Mouse (Mus musculus): ENCODE measurements at regions not wholly inside any gene's neighbourhood (a gene's known extent, or its start where the extent isn't known, plus 50 kb on each side); places are given as distances from the start of the nearest gene placed in this dataset.
A peak's percentile ranks its signal among the peaks of the same experiment; 100 is the strongest.

DNA sequence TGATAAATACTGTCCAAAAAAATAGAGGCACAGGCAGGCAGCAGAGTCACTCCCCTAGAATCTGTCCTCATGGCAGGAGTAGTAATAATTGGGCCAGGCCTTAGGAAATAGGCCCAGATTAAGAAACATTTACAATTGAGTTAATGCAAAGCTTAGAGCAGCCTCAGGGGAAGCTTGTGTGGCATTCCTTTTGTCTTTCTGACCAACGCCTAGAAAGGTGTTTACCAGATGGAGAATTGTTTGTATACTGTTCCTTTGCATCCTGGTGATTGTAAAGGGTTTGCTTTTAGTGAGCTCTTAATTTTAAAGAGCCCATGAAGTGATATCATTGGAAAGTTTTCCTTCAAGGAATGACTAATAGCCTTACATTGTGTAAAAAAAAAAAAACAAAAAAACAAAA is 442.1 kb downstream of the 4930447A16Rik start:
- peak; percentile 55 for DNase-seq (ENCODE audit: low read depth, low spot score)
